Mouse (Mus musculus) retina, postnatal 1 day (tissue): ENCODE data around the gene Fhl3.
"Not testable (repeated sequence)": the region's sequence is repeated elsewhere in the genome, so short reads cannot be mapped to it uniquely, and the experiment has no call there.

ENCODE experiments used
- DNase-seq: peaks from one replicate; pipeline ENCODE4 v3.0.0-alpha.2; 2012

Gene Fhl3

GRCm38 (mm10) chr4:124710776-124711291, 10.3 kb downstream of the Fhl3 start:
- DNase-seq, result peak; percentile 72

- DNase-seq, result no peak
Observed at GRCm38 (mm10) chr4:124712618-124713017, 12.1 kb downstream of the Fhl3 start.

GRCm38 (mm10) chr4:124713850-124714249, 13.3 kb downstream of the Fhl3 start:
- not testable (repeated sequence) for DNase-seq

GRCm38 (mm10) chr4:124714545-124715481, 14.3 kb downstream of the Fhl3 start, which contains the start of gene Sf3a3:
TSS of gene Sf3a3 (plus strand) at chr4:124714776.
- peak; percentile 99 for DNase-seq

GRCm38 (mm10) chr4:124719101-124719500, 18.6 kb downstream of the Fhl3 start:
- DNase-seq, result no peak

- DNase-seq, result no peak
Observed at GRCm38 (mm10) chr4:124726121-124726520, 25.6 kb downstream of the Fhl3 start.

- DNase-seq, result peak; percentile 30
Observed at GRCm38 (mm10) chr4:124736952-124737351, 36.5 kb downstream of the Fhl3 start.

GRCm38 (mm10) chr4:124737486-124737885, 37.0 kb downstream of the Fhl3 start:
- DNase-seq, result no peak

GRCm38 (mm10) chr4:124738013-124738412, 37.5 kb downstream of the Fhl3 start:
- DNase-seq, result no peak

- no peak for DNase-seq
Observed at GRCm38 (mm10) chr4:124738783-124739182, 38.3 kb downstream of the Fhl3 start.

GRCm38 (mm10) chr4:124741376-124742343, 41.2 kb downstream of the Fhl3 start, which contains the start of gene Inpp5b:
TSS of gene Inpp5b (plus strand) at chr4:124741850.
- peak; percentile 85 for DNase-seq

- no peak for DNase-seq
Observed at GRCm38 (mm10) chr4:124742839-124743238, 42.3 kb downstream of the Fhl3 start.

- no peak for DNase-seq
Observed at GRCm38 (mm10) chr4:124746577-124746976, 46.1 kb downstream of the Fhl3 start.

- DNase-seq, result no peak
Observed at GRCm38 (mm10) chr4:124747851-124748250, 47.4 kb downstream of the Fhl3 start.

- peak; percentile 99 for DNase-seq
Observed at GRCm38 (mm10) chr4:124751300-124752250, 51.1 kb downstream of the Fhl3 start.

GRCm38 (mm10) chr4:124752281-124753199, 52.0 kb downstream of the Fhl3 start:
- peak; percentile 21 for DNase-seq

GRCm38 (mm10) chr4:124755526-124755925, 55.0 kb downstream of the Fhl3 start:
- DNase-seq, result no peak
